Mouse (Mus musculus) adrenal gland, adult 2 months (tissue): ENCODE results near the gene Cfap44. TPM values are rescaled to one million over a fixed set of nuclear protein-coding genes. Genes with fewer than 3 reads are reported as not detected.

Source experiments
- polyA plus RNA-seq: library from polyadenylated mRNA; depleted of rRNA; stranded (reverse); fragments of >200 nt; gene quantifications from 2 replicates; pipeline ENCODE4 v1.2.3, GENCODE M21; 2012; rRNA removed
- total RNA-seq, 2 experiments: library from RNA; stranded (reverse); gene quantifications; 2 replicates each; pipeline ENCODE4 v1.2.3; 2021

Gene Cfap44
- total and polyA plus RNA-seq, 3 experiments, result 0.28 to 0.58 (median 0.47) TPM

Other genes with a start within 250 kb of the Cfap44 start
- gene Usf3, start 221.6 kb upstream of the Cfap44 start, total RNA-seq, result 10 to 100 TPM; 17.0 to 24.6 TPM
- 3.1 and 5.0 TPM in 2 replicates for gene Usf3, start 221.6 kb upstream of the Cfap44 start, polyA plus RNA-seq
- gene Sidt1, start 61.6 kb upstream of the Cfap44 start, total RNA-seq, result 10 to 100 TPM in 1 of 2 experiments, 1 to 10 TPM in 1; 8.5 to 10.3 TPM
- 6.3 and 8.4 TPM in 2 replicates for gene Sidt1, start 61.6 kb upstream of the Cfap44 start, polyA plus RNA-seq
- 10 to 100 TPM; 14.9 to 26.9 TPM for gene Spice1, start 47.7 kb upstream of the Cfap44 start, total RNA-seq
- gene Spice1, start 47.7 kb upstream of the Cfap44 start, polyA plus RNA-seq, result 4.4 and 4.9 TPM in 2 replicates
- 10 to 100 TPM; 46.3 to 52.1 TPM for gene Boc, start 164.1 kb downstream of the Cfap44 start, total RNA-seq
- 73.4 and 94.6 TPM in 2 replicates for gene Boc, start 164.1 kb downstream of the Cfap44 start, polyA plus RNA-seq